Mouse (Mus musculus) induced T-regulatory cell, adult 2 months (primary cell): Measurements from ENCODE around the gene Ddx3x.

ENCODE experiments used
- DNase-seq: peaks from one replicate; pipeline ENCODE4 v3.0.0-alpha.2; 2012; ENCODE audit warnings: low read depth

The Ddx3x gene

GRCm38 (mm10) chrX:13281329-13282088 lies 739 bp downstream of the Ddx3x start:
- peak; percentile 84 for DNase-seq

- DNase-seq: no peak
These were observed 1.5 kb downstream of the Ddx3x start for GRCm38 (mm10) chrX:13282089-13282850.

GRCm38 (mm10) chrX:13285772-13286171 lies 5.0 kb downstream of the Ddx3x start:
- peak; percentile 3 for DNase-seq

GRCm38 (mm10) chrX:13294505-13295228 lies 13.9 kb downstream of the Ddx3x start:
- DNase-seq: peak; percentile 33

GRCm38 (mm10) chrX:13295229-13295571 lies 14.4 kb downstream of the Ddx3x start:
- DNase-seq: no peak

GRCm38 (mm10) chrX:13296241-13296640 lies 15.5 kb downstream of the Ddx3x start:
- DNase-seq: peak; percentile 3

GRCm38 (mm10) chrX:13306190-13306589 lies 25.4 kb downstream of the Ddx3x start:
- DNase-seq: no peak

- DNase-seq: peak; percentile 5
These were observed 30.6 kb downstream of the Ddx3x start for GRCm38 (mm10) chrX:13311396-13311795.

- DNase-seq: no peak
These were observed 48.8 kb downstream of the Ddx3x start for GRCm38 (mm10) chrX:13329611-13330010.
